Mouse (Mus musculus): ENCODE measurements at regions not wholly inside any gene's neighbourhood (a gene's known extent, or its start where the extent isn't known, plus 50 kb on each side); places are given as distances from the start of the nearest gene placed in this dataset.

DNA sequence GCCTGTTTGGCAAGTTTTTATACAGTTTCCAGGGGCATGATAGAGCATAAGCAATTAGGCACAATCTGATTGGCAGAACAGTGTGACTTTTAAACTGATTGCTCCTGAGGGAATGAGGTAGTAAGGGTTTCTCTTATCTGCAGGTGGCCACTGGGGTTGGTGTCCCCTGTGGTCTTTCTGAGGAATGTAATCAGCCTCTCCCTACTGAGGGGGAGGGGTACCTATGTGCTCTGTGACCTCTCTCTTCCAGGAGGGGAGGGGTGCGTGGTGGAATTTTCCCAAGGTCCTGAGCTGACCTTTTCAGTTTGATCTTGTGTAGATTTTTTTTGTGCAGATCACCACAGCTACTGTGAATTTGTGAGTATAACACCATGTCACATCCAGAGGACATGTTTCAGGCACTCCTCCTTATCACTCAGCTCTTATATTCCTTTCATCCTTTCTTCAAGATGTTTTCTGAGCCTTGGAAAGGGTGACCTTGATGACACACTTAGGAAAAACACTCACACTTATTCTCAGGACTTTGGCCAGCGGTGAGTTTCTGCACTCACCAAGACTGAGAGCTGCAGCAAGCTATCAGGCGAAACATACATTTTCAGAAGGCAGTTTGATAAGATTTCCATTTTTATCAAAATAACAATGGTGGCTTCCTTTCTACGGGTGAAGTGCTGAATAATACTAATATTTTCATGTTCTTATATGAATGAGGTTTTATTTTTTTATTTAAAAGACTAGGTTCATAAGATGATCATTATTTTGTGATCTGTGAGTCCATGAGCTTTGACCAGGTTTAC, 238.7 kb upstream of the Mmadhc start:
- no peak for DNase-seq (ENCODE audit: low spot score)

DNA sequence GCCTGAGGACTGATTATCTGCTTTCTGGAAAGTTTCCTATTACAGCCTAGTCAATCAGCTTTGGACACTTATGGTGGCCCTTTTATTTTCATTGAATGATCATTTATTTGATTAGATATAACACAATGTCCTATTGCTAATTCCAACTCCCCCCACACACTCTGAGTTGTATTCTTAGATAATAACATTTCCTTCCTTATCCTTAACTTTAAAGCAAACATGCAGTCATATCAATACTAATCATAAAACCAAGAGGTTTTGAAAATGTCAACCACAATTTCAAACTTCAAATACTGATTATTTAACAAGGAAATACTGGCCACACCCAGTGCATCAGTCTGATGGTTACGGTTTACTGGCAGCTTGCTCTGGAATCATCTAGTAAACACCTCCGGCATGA, 237.1 kb upstream of the Mmadhc start:
- DNase-seq (ENCODE audit: low spot score): no peak

DNA sequence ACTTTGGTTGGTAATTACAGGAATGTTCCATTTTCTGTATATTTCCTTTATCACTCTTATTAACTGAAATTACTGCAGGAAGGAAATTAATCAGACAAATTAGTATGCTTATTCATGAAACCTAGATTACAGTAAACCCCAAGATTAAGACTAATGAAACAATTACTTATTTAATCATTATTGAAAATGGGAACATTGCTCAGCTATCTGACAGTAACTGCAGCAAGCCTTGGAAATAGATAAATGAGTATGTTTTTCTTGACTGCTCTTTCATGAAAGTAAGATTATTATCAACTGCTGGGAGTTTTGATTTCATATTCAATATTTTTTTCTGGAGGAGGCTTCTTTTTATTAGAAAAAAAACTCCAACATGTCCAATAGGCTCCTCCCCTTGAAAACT, 230.8 kb upstream of the Mmadhc start:
- no peak for DNase-seq (ENCODE audit: low spot score)

DNA sequence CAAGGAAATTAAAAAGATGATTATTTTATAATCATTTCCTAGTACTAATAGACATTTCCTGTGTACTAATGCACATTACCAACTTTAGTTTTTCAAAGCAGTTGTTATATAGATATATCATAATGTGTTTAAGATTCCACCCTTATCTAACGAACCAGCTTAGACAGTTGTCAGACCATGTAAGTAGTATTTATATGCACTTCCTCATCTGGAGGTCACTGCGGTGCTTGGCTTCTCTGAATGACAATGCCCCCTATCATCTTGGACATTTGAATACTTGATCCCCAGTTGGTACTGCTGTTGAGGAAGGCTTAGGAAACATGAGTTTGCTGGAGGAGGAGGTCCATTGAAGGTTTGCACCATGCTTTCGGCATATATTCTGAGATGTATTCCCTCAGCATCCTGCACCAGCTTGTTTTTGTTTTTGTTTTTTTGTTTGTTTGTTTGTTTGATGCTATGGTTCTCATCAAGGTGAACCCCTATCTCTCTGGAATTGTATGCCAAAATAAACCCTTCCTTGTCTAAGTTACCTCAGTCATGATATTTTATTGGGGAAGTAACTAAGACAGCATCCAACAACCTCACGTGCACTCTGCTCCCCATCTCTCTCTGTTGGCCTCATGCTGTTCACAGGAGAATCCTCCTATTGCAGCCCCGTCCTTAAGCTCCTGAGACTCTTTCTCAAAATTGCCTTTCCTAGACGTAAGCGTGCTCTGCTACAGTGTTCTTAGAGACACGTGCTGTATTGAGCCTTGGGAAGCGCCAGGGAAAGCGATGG, 228.4 kb upstream of the Mmadhc start:
- no peak for DNase-seq (ENCODE audit: low spot score)

DNA sequence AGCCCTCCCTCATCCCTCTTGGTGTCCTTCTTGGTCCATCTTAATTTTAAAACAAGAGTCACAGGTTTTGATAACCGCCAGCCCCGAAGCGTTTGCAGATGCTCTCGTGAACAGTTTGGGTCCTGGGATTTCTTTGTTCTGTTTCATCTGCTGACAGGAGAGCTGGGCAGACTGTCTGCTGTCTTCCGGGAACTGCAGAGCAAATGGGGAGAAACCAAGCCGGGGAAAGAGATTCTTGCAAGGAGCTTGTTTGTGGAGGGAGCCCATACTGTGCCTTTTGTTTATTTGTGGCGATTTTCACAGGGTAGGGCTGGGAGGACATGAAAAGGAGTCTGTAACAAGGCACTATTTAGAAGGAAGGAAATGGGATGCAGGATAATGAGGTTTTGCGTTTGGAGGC, 223.6 kb upstream of the Mmadhc start:
- DNase-seq (ENCODE audit: low spot score): no peak

DNA sequence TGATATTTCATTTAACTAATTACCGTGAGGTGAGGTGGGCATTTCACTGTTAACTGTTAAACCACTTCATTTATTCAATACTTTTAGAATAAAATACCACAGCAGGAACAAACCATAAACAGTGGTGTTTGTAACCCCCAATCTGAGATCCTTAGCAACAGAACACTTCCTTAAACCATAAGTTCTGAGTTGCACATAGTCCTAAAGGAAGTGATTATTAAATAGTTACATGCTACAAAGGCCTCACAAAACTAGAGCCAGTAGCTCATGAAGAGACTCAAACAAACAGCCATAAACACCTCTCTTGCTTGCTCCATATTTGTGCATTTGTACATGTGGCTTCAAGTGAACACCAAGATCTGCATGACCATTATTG, 222.5 kb upstream of the Mmadhc start:
- no peak for DNase-seq (ENCODE audit: low spot score)

DNA sequence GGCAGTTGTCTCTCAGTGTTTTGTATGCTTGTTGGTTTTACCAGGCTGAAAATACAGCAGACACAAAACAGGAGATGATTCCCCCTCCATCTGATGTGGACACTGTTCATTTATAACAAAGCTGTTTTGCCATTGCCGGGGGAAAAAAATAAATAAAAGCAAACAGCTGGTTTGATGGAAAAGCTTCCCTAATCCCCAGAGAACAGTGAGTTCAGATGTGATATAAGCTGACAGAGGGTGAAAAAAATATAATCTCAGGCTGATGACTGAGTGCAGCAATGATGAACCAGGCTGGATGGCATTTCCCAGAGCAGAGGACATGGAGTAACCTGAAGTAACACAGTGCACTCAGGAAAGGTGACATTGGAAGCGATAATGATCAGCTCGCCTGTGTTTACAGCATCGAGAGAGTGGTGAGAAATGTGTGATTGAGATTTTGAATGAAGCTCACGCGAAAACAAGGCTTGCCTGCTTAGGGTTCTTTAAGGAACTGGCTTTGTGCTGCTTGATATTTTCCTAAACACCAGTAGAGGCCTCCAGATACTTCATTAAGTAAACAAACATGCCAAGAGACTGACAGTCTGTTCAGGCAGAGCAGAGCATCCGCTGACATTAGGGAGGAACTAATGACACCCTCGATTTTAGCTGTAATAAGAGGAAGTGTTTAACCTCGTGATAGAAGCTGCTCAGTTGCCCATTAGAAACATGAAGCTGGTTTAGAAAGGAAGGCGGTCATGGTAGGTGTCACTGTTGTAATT, 221.9 kb upstream of the Mmadhc start:
- DNase-seq (ENCODE audit: low spot score): no peak

DNA sequence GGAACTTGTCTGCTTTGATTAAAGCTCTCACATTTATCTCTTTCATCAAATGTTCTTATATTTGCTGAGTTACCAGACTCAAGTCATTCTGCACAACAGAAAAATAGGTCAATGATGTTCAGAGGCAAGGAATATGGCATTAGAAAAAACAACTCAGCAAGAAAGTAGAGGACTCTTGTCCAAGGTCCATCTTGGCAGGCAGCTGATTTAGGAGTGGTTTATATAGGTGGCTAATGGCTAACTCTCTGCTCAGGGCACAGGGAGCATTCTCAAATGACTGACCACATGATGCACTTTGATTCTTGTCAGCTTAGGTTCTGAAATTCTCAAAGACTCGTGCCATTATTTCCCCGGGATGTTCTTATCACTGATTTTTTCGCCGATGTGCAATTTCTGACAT, 216.7 kb upstream of the Mmadhc start:
- no peak for DNase-seq (ENCODE audit: low spot score)

DNA sequence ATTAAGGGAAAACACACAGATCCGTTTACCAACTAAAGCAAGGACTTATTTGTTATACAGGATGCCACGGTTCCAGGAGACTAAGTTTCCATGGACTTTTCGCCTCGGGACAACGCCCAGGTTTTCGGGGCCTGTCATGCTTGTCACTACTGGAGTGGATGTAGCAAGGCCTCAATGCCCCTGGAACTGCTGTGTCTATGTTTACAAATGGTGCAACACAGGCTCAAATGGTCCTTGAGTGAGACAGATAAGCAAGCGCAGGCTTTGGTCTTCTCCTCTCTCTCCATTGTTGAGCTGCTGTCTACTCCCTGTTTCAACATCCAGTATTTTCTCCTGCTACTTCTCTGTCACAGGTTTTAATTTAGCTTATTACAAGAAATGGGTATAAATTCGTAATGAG, 202.1 kb upstream of the Mmadhc start:
- DNase-seq (ENCODE audit: low spot score): no peak

DNA sequence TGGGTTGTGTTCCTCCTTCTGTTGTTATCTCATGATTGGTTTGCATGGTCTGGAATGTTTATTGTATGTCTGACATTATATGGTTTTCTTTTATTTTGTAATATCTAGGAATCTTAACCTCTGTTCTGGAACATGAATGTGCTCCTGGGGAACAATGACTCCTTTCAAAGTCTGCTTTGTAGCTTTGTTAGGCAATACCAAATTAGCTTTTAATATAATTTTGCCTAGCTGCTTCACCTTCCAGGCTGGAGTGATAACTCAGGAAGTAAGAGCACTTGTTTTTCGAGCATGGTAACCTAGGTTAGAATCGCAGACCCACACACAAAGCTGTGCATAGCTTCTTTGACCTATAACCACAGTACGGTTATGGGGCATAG, 199.4 kb upstream of the Mmadhc start:
- DNase-seq (ENCODE audit: low spot score): no peak

DNA sequence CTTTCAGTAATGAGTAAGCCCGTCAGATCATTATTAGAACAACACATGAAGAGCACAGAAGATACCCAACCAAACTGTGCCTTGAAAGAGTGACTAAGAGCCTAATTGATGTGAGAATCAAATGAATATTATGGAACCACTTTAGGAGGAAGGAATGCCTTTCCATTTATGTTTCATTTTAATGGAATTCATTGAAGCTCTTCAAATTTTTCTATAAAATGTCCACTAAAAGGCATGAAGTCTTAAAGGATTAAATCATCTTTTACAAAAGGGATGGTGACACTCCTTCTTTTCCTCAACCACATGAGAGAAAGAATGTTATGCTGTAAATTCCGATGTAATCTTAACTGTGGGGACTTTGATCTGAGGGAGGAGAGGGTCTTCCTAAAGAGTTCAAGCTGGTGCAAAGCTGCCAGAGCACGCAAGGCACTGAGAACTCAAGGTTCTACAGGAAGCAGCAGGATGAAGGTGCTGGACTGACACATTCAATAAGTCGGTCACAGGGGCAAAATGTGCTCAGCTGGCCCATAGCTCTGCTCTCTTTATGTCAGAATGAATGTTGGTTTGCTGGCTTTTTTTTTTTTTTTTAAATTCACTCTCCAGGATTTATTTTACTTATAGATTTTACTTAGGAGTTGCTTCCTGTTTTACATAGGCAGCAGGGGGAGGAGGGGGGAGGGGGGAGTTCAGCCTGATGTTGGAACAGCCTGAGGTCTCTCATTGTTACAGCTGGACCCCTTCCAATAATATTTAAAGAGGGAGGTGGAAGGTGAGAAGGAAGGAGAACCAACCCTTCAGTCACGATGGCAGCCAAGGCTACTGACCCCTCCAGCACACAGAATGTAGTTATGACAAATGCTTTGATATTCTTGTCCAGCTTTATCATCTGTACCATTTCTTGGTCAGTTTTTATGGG, 198.8 kb upstream of the Mmadhc start:
- no peak for DNase-seq (ENCODE audit: low spot score)

DNA sequence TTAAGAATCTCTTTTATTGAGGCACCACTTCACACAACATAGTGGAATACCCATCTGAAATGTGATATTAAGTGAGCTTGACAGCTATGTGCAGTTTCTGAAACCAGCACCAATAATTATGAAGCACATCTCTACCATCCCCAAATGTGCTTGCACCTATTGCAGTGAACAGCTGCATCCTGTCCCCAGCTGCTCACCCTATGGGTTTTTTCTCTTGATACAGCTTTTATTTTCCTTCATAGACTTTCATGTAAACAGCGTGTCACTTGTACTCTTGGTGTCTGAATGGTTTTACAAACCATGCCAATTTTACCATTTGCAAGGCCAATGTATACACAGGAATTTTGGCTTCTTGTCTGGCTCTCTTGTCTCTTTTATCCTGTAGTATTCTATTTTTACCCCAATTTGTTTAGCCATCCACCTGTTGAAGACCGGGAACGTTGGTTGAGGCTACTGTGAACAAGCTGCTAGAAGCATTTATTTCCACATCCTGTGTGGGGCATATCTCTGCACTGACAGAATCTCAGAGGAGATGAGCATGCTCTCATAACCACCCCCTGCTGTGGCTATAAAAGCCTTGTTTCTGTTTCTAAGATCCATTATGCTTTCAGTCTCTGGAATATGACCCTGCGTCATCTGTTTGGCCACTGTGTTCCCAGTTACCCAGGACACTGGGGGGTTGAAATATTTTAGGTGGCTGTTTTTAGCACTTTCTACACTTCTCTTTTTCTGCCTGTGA, 197.2 kb upstream of the Mmadhc start:
- DNase-seq (ENCODE audit: low spot score): no peak

DNA sequence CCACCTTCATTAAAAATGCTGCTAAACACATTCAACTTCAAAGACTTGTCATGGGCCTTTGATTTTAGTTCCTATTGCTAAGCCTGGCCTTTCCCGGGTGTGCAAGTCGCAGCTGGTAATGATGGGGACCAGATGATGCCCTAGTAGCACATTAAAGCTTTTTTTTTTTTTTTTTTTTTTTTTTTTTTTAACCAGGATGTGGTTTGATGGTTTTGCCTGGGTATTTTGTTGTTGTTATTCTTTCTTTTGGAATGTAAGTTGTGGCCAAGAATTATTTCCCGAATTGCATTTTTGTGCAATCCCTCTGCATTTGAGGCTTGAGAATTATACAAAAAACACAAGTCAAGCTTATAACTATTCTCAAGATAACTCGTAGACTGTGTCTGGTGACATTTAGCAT, 167.2 kb upstream of the Mmadhc start:
- DNase-seq (ENCODE audit: low spot score): no peak

DNA sequence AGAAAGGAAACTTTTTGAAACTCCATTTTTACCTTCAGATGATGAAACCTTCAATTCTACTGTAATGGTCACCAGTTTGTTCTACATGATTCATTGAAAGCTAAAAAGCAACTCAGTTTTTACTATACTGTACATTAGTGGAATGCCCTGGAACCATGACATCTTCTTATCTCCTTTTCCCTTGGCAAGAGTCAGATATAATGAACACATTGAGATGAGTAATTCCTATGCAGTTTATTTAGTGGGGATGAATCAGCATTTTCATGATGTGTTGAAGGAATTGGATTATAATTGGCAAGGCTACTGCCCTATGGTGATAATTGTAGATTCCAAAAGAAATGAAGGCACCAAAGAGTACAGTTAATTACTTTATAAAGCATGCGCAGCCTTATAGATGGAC, 165.8 kb upstream of the Mmadhc start:
- no peak for DNase-seq (ENCODE audit: low spot score)

DNA sequence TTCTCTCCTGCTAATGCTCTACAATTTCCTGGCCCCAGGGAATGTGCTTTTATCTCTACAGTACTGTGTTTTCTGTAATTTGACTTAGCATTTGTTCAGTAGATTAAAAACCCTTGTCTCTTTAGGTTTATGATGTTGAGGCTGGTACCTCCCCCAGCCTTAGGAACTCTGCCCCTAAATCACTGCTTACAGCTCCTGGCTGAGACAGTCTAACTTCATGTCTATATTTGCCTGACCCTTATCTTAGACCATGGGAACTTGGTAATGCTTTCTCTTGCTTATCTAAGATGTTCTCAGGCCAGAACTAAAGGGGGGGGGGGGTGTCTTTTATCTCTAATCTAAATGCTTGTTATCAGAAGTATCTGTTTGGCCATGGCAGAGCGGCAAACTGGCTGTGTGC, 160.1 kb upstream of the Mmadhc start:
- no peak for DNase-seq (ENCODE audit: low spot score)

DNA sequence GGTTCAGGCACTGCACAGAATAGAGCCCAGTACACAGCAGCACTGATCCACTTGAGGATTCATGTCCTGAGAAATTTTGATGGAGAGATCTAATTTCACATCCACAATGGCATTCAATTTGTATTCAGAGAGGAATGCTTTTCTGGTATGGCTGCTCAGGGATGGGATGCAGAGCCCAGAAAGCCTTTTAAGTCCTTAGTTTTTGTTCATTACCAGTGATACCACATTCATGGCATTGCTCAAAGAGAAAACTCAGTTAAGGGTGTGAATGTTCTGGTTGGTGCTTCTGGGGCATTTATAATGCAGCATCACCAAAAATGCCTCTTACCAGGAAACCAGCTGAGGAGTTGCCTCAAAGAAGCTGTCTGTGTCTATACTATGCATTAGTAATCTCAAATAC, 151.5 kb upstream of the Mmadhc start:
- no peak for DNase-seq (ENCODE audit: low spot score)

DNA sequence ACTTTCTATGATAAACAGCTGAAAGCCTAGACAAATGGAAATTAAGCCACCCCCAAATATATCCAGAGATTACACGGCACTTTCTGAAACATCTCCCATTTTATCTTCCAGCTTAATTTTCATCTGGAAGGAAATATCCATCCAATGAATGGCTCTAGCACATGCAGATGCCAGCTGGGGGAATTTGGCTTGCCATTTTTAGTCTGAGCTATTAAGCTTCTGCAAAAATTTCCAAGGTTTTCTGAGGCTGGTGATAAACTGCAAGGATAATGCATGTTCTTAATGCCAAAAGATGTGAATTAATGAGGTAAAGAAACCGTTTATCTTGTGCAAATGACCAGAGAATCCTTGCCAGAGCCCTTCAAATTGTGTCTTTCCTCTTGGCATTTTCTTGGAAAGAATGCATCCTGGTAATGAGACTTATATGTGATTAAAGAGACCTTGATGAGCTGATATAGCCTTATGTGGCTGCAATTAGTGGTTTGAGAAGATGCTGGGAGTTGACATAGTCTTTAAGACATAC, 149.4 kb upstream of the Mmadhc start:
- no peak for DNase-seq (ENCODE audit: low spot score)

DNA sequence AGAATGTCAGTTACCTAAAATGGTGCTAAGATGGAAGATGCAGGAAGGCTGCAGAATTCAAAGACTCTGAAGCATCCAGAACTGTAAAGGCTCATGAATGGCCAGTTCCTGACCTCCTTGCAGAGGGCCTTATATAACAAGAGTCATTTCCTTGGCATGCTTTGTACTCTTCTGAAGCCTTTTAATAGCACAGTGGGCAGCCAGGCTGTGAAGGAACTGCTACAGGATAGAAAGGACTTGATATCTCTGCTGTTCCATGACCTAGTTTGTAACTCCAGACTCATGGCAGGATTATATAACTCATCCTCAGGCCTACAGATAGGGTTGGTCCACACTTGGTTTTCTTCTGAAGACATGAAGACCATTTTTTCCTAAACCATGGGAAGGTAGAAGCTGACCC, 143.7 kb upstream of the Mmadhc start:
- no peak for DNase-seq (ENCODE audit: low spot score)

DNA sequence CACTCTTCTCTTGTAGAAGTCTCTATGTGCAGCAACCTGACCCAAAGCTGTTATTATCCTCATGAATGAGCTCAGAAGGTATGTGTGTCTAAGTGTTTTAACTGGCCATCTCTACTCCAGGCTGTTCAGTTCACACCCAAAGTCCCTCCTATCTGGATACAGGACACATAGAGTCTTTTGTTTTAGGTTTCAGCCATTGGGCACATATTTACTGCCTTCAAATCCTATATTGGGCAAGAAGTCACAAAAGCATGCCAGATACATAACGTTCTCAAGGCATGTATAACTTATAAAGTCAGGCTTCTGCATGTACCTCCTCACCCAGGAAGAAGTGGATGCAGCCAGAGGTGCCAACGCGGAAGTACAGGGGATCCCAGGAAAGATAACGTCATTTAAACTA, 136.6 kb upstream of the Mmadhc start:
- DNase-seq (ENCODE audit: low spot score): no peak

DNA sequence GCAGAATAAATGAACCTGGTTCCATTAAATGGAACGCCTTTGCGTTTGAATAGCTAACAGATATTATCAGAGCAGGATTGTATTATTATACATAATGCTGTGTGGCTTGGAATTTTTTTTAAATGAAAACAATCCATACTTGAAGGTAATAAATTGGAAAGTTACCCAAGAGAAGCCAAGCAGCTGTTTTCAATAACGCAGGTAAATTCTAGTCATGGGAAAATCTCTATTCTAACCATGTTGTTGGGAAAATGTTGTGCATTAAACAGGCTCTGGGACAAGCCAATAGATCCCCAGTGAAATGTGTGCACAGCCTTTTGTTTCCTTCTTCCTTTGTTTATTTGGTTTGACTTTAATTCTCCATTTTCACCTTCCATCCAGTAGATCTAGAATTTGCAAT, 128.6 kb upstream of the Mmadhc start:
- DNase-seq (ENCODE audit: low spot score): no peak

DNA sequence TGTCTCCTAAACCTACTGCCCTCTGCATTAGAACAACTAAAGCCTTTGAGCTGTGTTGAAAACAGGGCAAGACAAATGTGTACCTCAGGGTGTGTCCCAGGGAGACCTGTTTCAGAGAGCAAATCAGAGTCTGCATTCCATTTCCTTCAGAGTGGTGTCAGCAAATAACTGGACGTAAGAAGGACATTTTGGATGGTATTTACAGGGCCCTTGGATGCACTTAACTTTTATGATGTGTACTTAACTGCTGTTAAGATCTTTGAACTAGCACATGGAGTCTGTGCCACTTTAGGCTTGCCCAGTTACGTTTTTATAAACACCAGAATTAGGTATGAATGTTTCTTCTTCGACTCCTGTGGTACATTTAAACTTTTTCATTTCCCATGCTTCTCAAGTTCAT, 123.0 kb upstream of the Mmadhc start:
- no peak for DNase-seq (ENCODE audit: low spot score)

All from urinary bladder, adult 2 months (tissue).